Mouse (Mus musculus) hindlimb bud, embryonic 11.5 days (tissue): ENCODE data around the gene Cyp2b9.
"Not testable (repeated sequence)": the region's sequence is repeated elsewhere in the genome, so short reads cannot be mapped to it uniquely, and the experiment has no call there.

ENCODE experiments used
- DNase-seq: peaks from one replicate; pipeline ENCODE4 v3.0.0-alpha.2; 2012; ENCODE audit warnings: low read depth, low spot score; ENCODE audit errors: extremely low spot score

The Cyp2b9 gene

DNA sequence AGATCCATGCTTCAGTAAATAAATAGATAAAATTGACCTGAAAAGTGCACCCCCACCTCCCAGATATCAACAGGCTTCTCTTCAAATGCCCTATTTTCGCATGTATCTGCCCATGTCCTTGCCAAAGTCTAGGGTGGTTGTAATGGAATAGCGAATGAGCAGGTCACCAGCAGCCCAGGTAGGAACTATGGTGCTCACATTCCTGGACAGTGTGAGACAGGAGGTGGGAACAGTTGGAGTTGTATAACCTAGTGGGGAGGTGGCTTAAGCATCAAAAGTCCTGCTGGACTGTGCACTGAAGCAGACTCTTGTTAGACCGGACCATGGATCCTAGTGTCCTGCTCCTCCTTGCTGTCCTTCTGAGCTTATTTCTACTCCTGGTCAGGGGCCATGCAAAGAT, at the start of gene Cyp2b9:
TSS of gene Cyp2b9 (plus strand) at position 301 of the 400 bp plus-strand sequence.
- DNase-seq: not testable (repeated sequence)

DNA sequence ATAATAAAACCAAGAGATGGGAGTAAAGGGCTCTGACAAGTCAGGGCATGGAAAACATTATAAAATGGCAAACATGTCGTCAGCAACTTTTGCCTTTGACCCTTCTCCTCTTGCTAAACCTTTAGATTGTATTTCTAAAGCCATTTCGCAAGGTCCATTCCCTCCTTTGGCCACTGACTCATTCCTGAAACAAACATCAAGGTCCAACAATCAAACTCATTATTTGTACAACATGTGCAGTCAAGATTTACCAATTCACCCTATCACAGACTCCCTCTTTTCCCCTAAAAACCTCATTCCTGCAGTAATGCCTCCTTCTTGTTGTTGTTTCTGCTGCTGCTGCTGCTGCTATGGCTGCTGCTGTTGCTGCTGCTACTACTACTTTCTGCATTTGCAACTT, 33.6 kb upstream of the Cyp2b9 start:
- DNase-seq: not testable (repeated sequence)

DNA sequence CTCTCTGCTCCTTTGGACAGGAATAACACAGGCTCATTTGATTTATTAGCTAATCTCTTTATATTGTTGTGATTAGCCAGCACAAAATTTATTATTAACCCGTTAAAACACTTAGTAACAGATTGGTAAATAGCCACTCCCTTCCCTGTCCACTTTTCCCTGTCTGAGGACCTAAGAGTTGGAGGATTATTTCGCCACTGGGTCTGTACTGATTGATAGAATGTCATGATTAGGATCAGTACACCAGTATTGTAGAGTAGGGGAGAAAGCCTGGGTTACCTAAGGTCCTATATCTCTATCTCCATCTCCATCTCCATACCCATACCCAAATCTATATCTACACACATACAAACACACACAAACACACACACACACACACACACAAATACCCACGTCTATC, 29.6 kb upstream of the Cyp2b9 start:
- DNase-seq: not testable (repeated sequence)

DNA sequence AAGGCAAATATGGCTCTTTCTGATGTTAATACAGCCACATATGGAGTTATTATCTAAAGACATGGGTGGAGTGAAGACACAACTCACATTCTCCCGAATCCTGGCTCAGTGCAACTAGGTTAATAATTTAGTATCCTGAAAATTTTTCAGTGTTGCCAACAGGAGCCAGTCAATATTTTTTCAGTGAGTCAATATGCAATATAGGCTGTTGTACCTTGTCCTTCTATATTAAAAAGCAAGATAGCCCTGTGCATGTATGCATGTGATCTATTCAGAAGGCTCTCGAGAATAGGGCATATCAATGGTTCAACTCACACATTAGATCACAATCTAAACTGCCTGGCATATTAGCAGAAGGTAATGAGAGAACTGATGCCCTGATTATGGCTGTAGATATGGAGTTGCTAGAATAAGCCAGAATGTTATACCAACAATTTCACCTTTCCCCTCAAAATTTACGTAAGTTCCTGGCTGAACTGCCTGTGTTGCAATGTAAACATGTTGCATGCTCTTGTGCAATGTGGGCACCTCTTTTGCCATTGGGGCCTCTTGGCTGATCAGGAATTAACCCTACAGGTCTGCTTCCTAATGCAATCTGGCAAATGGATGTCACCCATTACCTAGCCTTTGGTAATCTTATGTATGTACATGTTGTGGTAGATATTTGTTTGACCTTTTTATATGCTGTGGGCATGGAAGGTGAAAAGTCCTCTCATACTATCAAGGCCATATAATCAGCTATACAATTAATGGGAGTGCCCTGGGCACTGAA, 4.3 kb upstream of the Cyp2b9 start:
- not testable (repeated sequence) for DNase-seq

GRCm38 (mm10) chr7:26201083-26201482, 27.9 kb downstream of the Cyp2b9 start:
- no peak for DNase-seq

DNA sequence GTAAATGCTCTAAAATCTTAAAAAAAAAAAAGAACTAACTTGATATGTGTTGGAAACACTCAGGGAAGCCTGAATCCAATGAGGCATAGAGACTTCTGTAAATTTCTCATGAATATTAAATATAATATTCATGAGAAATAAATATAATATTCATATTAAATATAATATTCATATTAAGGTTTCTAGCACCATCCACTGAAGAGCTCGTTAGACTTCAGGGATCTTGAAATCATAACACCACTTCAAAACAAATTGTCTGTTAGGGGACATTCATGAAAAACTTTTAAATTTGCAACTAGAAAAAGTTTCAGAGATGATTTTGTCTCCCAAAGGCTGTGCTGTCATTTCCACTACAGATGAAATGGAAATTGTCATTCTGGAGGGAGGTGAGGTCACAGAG, 86.8 kb downstream of the Cyp2b9 start, which contains the start of gene Vmn1r184:
TSS of gene Vmn1r184 (plus strand) at position 301 of the 400 bp plus-strand sequence.
- DNase-seq: not testable (repeated sequence)
